Mouse (Mus musculus) thymus, adult 18-20 months (tissue): ENCODE measurements around the gene Spock1.

Experiments used
- DNase-seq, 2 experiments: peaks; one replicate each; pipeline ENCODE4 v3.0.0; 2022; ENCODE audit warnings: mixed read lengths in 2 of 2

Spock1 gene

GRCm38 (mm10) chr13:57798633-57799032, 109.5 kb downstream of the Spock1 start:
- no peak for DNase-seq

GRCm38 (mm10) chr13:57796951-57797692, 111.0 kb downstream of the Spock1 start:
- no peak for DNase-seq

- no peak for DNase-seq
These were observed 114.4 kb downstream of the Spock1 start for GRCm38 (mm10) chr13:57793643-57794240.

- DNase-seq = no peak
These were observed 118.3 kb downstream of the Spock1 start for GRCm38 (mm10) chr13:57789796-57790195.

GRCm38 (mm10) chr13:57788299-57788698, 119.8 kb downstream of the Spock1 start:
- no peak for DNase-seq

- DNase-seq = no peak
These were observed 121.9 kb downstream of the Spock1 start for GRCm38 (mm10) chr13:57786278-57786677.

GRCm38 (mm10) chr13:57782975-57783374, 125.2 kb downstream of the Spock1 start:
- no peak for DNase-seq

- DNase-seq = no peak
These were observed 126.0 kb downstream of the Spock1 start for GRCm38 (mm10) chr13:57782107-57782561.

- no peak for DNase-seq
These were observed 129.0 kb downstream of the Spock1 start for GRCm38 (mm10) chr13:57779146-57779545.

- DNase-seq = no peak
These were observed 129.6 kb downstream of the Spock1 start for GRCm38 (mm10) chr13:57778524-57778923.

- no peak for DNase-seq
These were observed 136.1 kb downstream of the Spock1 start for GRCm38 (mm10) chr13:57771998-57772397.

GRCm38 (mm10) chr13:57766721-57767120, 141.4 kb downstream of the Spock1 start:
- no peak for DNase-seq

- no peak for DNase-seq
These were observed 147.0 kb downstream of the Spock1 start for GRCm38 (mm10) chr13:57761122-57761521.

- DNase-seq = no peak
These were observed 147.5 kb downstream of the Spock1 start for GRCm38 (mm10) chr13:57760618-57761017.

- DNase-seq = no peak
These were observed 151.8 kb downstream of the Spock1 start for GRCm38 (mm10) chr13:57756316-57756715.

GRCm38 (mm10) chr13:57750831-57751230, 157.3 kb downstream of the Spock1 start:
- no peak for DNase-seq

- DNase-seq = no peak
These were observed 163.5 kb downstream of the Spock1 start for GRCm38 (mm10) chr13:57744667-57745066.

GRCm38 (mm10) chr13:57741186-57741585, 166.9 kb downstream of the Spock1 start:
- no peak for DNase-seq

GRCm38 (mm10) chr13:57740473-57740872, 167.7 kb downstream of the Spock1 start:
- no peak for DNase-seq

- DNase-seq = no peak
These were observed 172.1 kb downstream of the Spock1 start for GRCm38 (mm10) chr13:57736060-57736459.

- DNase-seq = no peak
These were observed 173.6 kb downstream of the Spock1 start for GRCm38 (mm10) chr13:57734549-57734948.

GRCm38 (mm10) chr13:57733521-57733920, 174.6 kb downstream of the Spock1 start:
- DNase-seq = no peak

GRCm38 (mm10) chr13:57732251-57732650, 175.9 kb downstream of the Spock1 start:
- no peak for DNase-seq

GRCm38 (mm10) chr13:57727716-57728115, 180.4 kb downstream of the Spock1 start:
- DNase-seq = no peak
